Mouse (Mus musculus) right cerebral cortex, postnatal 36 days (tissue): ENCODE data around the gene Uhrf1.

Experiments used
- DNase-seq, 2 experiments: peaks; one replicate each; pipeline ENCODE4 v3.0.0; 2022; ENCODE audit warnings: low spot score in 2 of 2, mixed read lengths in 1 of 2

The Uhrf1 gene

GRCm38 (mm10) chr17:56298238-56298637, 4.9 kb upstream of the Uhrf1 start:
- DNase-seq: no peak

- DNase-seq: no peak
Observed at GRCm38 (mm10) chr17:56300186-56300585, 2.9 kb upstream of the Uhrf1 start, which contains the start of gene Arrdc5. Arrdc5 (minus strand) TSS chr17:56300286.

GRCm38 (mm10) chr17:56302363-56302996, 641 bp upstream of the Uhrf1 start:
- no peak for DNase-seq

- peak; percentile 86 to 87 for DNase-seq
Observed at GRCm38 (mm10) chr17:56303847-56304586, 896 bp downstream of the Uhrf1 start.

- DNase-seq: no peak
Observed at GRCm38 (mm10) chr17:56304718-56305117, 1.6 kb downstream of the Uhrf1 start.

GRCm38 (mm10) chr17:56305156-56305555, 2.0 kb downstream of the Uhrf1 start:
- no peak for DNase-seq

- no peak for DNase-seq
Observed at GRCm38 (mm10) chr17:56305826-56306225, 2.7 kb downstream of the Uhrf1 start.

- DNase-seq: no peak
Observed at GRCm38 (mm10) chr17:56308088-56308487, 5.0 kb downstream of the Uhrf1 start.

- DNase-seq: no peak
Observed at GRCm38 (mm10) chr17:56309191-56309945, 6.2 kb downstream of the Uhrf1 start.

- DNase-seq: no peak
Observed at GRCm38 (mm10) chr17:56324419-56324818, 21.3 kb downstream of the Uhrf1 start.

GRCm38 (mm10) chr17:56325450-56326152, 22.5 kb downstream of the Uhrf1 start, which contains the start of gene Kdm4b:
Kdm4b (plus strand) TSS chr17:56326062.
- peak; percentile 99 to 100 for DNase-seq

- no peak for DNase-seq
Observed at GRCm38 (mm10) chr17:56326153-56327147, 23.3 kb downstream of the Uhrf1 start.

- no peak for DNase-seq
Observed at GRCm38 (mm10) chr17:56329267-56329666, 26.1 kb downstream of the Uhrf1 start.

- no peak for DNase-seq
Observed at GRCm38 (mm10) chr17:56330345-56330744, 27.2 kb downstream of the Uhrf1 start.

GRCm38 (mm10) chr17:56331256-56331655, 28.1 kb downstream of the Uhrf1 start:
- DNase-seq: no peak

- DNase-seq: no peak
Observed at GRCm38 (mm10) chr17:56332987-56333386, 29.9 kb downstream of the Uhrf1 start.

- no peak for DNase-seq
Observed at GRCm38 (mm10) chr17:56337190-56337589, 34.1 kb downstream of the Uhrf1 start.

- DNase-seq: no peak
Observed at GRCm38 (mm10) chr17:56337791-56338190, 34.7 kb downstream of the Uhrf1 start.

GRCm38 (mm10) chr17:56338909-56339308, 35.8 kb downstream of the Uhrf1 start:
- no peak for DNase-seq

- DNase-seq: no peak
Observed at GRCm38 (mm10) chr17:56340717-56341116, 37.6 kb downstream of the Uhrf1 start.

- no peak for DNase-seq
Observed at GRCm38 (mm10) chr17:56343466-56343865, 40.3 kb downstream of the Uhrf1 start.
